Mouse (Mus musculus) large intestine, adult 2 months (tissue): ENCODE data around the gene Cpz. TPM values are rescaled to one million over a fixed set of nuclear protein-coding genes. Genes with fewer than 3 reads are reported as not detected.

Source experiments
- DNase-seq: peaks from one replicate; pipeline ENCODE4 v3.0.0-alpha.2; 2012; ENCODE audit warnings: low read depth, low spot score
- WGBS: fragments of 180-500 bp; shearing (Covaris S2); methylation state at CpG from one replicate; pipeline ENCODE4 v1.1.7; 2018; 5-methylcytosine and 5-hydroxymethylcytosine counted together
- polyA plus RNA-seq: library from polyadenylated mRNA; depleted of rRNA; stranded (reverse); fragments of >200 nt; gene quantifications from 2 replicates; pipeline ENCODE4 v1.2.3, GENCODE M21; 2012; rRNA removed

The Cpz gene
- 1.1 and 1.2 TPM in 2 replicates for polyA plus RNA-seq

DNA sequence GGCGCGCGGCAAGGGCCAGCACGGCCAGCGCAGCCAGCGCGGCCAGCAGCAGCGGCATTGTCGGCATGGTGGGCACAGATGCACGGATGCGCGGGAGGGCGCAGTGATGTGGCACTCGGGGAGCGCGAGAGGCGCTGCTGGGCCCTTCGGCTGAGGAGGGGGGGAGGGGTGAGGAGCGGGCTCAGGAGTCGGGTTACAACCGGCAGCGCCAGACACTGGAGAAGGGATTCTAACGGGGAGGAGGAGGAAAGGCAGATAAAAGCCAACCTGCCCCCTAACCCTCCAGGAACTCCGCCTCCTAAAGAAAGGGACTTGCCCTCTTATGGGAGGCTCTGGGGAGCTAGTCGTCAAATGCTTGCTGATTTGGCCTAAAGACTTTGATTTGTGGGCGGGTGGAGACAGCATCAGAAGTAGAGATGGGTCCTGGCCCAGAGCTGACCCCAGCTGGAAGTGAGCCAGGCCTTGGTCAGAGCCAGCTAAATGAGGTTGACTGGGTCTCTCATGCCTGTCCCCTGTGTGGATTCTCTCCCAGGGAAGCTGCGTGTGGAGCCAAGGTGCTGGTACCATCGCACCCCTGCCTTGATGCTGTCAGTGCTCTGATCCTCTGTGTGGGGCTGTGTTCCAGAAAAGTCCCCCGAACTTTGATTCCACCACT, at the start of gene Cpz:
TSS of gene Cpz (minus strand) at position 230 of the 655 bp plus-strand sequence.
- DNase-seq, result no peak
- 4% methylated on average over 29 of the region's 29 CpGs for WGBS

DNA sequence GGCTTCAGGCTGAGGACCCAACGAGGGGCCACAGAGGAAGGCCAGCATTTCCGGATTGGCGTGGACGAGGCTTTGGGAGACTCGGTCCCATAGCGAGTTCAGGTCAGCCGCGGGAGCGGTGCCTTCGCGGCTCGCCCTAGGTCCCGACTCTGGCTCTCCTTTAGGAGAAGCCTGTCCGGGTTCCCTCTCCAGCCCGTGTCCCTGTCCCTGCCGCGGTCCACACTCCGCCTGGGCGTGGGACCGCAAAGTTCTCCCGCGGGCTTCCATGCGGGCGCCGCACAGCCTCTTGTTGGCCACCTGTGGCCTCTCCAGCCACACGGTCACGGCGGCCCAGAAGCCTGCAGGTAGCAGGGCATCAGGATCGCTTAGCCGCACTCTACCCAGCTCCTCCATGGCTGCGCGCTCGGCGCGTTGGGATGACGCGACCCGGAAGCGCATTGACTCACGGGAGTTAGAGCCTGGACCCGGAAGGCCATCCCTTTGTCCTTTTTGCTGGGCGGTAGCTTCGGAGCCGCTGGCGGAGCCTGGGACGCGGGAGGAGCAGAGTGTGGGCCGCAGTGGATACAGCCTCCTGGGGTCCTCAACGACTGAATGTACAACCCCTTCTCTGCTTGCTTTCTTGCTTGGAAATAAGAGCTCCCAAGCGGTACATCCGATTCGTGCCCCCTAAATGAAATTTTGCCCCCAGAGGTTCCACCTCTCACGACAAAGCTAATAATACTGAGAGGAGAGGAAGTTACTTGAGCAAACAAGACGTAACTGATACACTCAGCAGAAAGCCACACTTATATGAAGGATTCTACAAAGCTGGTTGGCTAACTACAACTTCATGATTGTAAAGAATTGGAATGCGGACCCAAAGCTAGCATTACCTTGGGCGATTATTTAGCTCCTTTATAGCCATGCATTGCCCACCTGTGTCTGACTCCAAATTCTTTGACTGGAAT, 49.4 kb upstream of the Cpz start, which contains the start of gene Trmt44:
TSS of gene Trmt44 (minus strand) at position 418 of the 947 bp plus-strand sequence.
- WGBS, result 3% methylated on average over 56 of the region's 56 CpGs
- peak; percentile 76 for DNase-seq

- no peak for DNase-seq
- 66% methylated on average over 6 of the region's 6 CpGs for WGBS
These were observed 46.0 kb upstream of the Cpz start for GRCm38 (mm10) chr5:35571546-35571945.

DNA sequence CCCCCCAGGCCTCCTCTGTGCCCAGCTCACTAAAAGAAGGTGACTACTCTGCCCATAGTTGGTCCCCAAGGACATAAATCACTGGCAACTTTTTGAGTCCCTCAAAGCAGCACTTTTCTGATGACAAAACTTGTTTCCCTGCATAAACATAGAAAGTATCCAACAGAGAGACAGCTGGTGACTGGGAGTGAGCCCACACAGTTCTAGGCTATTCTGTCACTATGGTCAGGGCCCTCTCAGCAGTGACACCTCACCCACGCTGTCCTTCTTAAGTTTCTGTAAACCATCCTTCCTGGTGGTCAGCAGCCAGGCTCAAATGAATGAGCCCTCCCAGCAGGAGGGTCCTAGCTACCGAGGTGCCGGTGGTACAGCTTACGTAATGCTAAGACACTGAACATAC, 41.1 kb upstream of the Cpz start:
- DNase-seq, result no peak
- WGBS, result 92% methylated on average over 4 of the region's 4 CpGs

GRCm38 (mm10) chr5:35565217-35565616, 39.7 kb upstream of the Cpz start:
- WGBS, result 48% methylated on average over 9 of the region's 9 CpGs
- DNase-seq, result no peak

DNA sequence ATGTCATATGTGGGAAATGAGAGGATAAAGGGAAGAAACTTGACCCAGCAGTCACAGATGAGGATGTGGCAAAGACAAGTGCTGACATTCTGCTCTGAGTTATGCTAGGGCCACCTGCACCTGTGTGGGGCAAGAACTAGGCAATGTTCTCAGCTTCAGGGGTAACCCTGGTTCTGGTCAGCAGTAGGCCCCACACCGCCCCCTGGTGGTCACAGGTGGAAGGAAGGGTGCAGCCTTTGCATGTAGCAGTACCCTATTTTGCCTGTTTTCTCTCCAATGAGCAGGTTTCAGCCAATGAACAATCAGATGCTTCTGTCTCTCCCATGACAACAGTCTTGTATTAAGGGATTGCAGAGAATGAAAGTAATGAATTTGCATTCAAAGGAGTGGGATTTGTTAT, 38.0 kb upstream of the Cpz start:
- no peak for DNase-seq
- 5% methylated on average over 1 of the region's 1 CpGs for WGBS

DNA sequence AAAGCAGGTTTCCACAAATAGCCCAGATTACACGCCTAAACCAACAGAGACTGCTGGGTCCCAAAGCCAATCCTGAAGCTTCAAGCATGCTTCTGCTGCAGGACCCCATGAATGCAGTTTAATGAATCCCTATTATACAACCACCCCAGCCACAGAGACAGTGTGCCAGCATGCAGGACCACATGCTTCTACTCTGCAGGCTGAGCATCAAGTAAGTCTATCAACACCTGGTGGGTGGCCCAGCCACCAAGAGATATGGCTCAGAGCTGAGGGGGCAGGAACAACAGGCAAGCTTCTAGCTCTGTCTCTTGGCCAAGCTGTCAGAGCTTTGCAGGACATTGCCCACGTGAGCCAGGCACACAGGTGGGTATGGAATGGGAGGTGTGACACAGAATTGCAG, 37.1 kb upstream of the Cpz start:
- no peak for DNase-seq

DNA sequence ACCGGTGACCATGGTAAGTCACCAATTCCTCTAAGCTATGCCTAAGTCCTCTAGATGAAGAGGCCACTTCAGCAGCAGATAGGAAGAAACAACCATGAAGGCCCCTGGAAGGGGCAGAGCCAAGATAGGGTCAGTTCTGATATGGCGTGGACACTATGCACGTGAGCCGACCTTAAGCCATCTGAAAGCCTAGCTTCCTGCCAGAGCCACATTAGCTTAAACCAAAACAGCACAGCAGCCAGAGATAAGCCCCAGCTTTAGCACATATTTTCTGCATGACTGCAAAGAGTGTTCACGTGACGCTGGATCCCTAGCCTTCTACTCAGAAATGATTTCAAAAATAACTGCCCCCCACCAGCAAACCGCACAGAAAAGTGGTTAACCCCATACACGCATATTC, 33.9 kb upstream of the Cpz start:
- 85% methylated on average over 8 of the region's 8 CpGs for WGBS
- no peak for DNase-seq

More for the DNA sequence above, 37.1 kb upstream of the Cpz start:
- WGBS, result 96% methylated on average over 2 of the region's 2 CpGs

- no peak for DNase-seq
- 80% methylated on average over 13 of the region's 13 CpGs for WGBS
These were observed 32.6 kb upstream of the Cpz start for GRCm38 (mm10) chr5:35557946-35558621.

DNA sequence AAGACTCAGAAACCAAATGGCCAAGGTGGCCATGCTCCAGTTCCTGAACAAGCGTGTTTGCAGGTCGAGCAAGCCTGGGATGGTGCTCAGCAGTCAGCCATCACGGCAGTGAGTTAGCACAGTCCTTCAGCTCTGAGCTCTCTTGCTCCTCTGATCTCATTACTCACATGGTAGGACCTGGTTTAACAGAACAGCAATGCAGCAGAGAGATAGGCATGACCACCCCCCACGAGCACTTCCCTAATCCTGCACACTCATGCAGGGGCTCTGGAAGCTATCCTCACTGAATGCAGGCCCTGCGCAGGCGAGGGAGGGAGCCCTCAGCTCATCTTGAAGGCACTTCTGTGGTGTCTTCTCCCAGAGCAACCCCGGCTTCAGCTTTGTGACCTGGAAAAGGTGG, 30.9 kb upstream of the Cpz start:
- no peak for DNase-seq
- 90% methylated on average over 7 of the region's 7 CpGs for WGBS

DNA sequence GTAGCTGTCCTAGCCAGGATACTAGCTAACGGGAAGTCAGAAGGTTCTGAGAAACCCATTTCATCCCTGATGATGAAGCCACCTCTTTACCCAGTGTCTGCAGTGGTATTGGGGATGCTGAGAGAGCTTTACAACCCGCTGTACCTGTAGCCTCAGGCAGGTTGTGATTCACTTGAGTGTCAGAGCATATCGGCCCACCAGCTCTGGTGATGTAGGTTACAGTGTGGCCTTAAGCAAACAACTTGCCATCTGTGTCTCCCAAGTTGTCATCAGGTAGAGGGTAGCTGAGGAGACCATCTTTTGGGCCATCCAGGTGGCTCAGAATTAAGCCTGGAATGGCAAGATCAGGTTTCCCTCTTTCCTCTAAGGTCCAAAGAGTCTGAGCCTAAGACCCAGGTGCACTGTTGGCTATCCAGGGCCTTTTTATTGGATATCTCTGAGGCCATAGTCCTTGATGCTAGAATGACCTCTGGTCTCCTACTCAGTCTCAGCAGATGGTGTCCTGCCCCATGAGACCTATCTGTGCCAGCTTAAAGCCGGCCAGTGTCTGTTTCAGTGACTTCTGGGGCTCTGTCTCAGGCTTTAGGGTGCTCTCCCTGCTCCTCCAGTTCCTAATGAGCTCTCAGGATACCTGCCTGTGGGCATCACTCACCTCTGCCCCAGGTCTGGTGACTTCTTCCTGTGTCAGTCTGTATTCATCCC, 27.5 kb upstream of the Cpz start:
- DNase-seq, result no peak
- 81% methylated on average over 4 of the region's 4 CpGs for WGBS

- WGBS, result 29% methylated on average over 7 of the region's 7 CpGs
These were observed 26.6 kb upstream of the Cpz start for GRCm38 (mm10) chr5:35551855-35552837.

DNA sequence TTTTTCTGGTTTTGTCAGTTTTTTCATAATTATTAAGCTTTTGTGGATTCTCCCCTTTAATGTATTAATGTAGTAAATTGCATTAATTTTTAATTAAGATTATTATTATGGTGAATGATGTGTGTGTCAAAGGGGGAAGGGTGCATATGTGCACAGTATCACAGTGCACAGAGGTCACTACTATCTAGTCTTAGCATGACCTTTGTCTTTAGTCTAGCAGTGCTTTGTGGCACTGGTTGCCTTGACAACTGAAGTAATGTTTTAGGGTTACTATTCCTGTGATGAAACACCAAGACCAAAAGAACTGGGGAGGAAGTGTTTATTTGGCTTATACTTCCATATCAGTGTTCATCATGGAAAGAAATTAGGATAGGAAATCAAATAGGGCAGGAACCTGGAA, 20.6 kb upstream of the Cpz start:
- DNase-seq, result no peak

More at GRCm38 (mm10) chr5:35551855-35552837, 26.6 kb upstream of the Cpz start:
- DNase-seq, result peak; percentile 45

DNA sequence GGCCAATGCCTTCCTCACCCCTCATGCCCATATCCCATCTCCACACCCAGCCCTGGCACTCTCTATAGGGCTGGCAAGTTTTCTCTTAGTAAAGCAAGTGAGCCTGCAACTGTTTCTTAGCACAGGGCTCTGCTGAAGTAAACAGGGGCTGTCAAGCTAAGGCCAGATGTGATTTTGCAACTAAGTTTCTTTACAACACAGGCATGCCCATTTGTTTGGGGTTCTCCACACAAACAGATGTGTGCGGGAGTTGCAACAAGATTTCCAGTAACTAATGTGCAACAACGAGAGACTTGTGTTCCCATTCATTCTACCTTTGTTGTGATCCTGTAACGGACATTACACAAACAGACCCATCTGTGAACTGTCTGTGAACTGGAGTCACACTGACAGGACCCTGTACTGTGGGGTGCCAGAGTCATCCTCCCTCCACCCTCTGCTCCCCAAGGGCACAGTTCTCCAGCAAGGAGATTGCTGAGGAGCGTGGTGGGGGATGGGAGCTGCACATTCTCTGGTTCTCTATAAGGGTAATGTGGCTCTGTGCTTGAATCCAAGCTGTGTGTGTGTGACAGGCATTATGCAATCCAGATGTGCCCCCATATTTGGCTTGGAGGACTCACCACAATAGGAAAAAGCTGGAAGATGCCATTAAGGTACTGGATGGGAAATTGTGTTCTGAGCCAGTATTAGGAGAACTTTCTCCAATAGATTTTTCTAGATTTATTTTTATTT, 15.7 kb upstream of the Cpz start:
- 62% methylated on average over 4 of the region's 4 CpGs for WGBS
- DNase-seq, result no peak

GRCm38 (mm10) chr5:35540555-35540954, 15.1 kb upstream of the Cpz start:
- 54% methylated on average over 5 of the region's 5 CpGs for WGBS
- no peak for DNase-seq

GRCm38 (mm10) chr5:35539576-35539975, 14.1 kb upstream of the Cpz start:
- 45% methylated on average over 4 of the region's 4 CpGs for WGBS
- no peak for DNase-seq

- no peak for DNase-seq
- WGBS, result 83% methylated on average over 3 of the region's 3 CpGs
These were observed 12.5 kb upstream of the Cpz start for GRCm38 (mm10) chr5:35538022-35538421.

- DNase-seq, result no peak
- 41% methylated on average over 1 of the region's 1 CpGs for whole genome bisulfite sequencing
These were observed 12.0 kb upstream of the Cpz start for GRCm38 (mm10) chr5:35537474-35537873.
